Mouse (Mus musculus) lung, adult 2 months (tissue): Measurements from ENCODE around the gene Rab23. TPM values are rescaled to one million over a fixed set of nuclear protein-coding genes. Genes with fewer than 3 reads are reported as not detected.

ENCODE experiments used
- DNase-seq: peaks from one replicate; pipeline ENCODE4 v3.0.0; 2022
- H3K4me1 ChIP-seq: fragments of 200-500 bp; 2 replicates; pipeline ENCODE4 v1.6.1; 2011; ENCODE audit warnings: low read length; ENCODE audit not compliant: control insufficient read depth, insufficient read depth
- H3K4me3 ChIP-seq: fragments of 200-500 bp; replicated peaks from 2 replicates; pipeline ENCODE3; 2011; ENCODE audit warnings: low read depth, mild to moderate bottlenecking, control low read depth, low read length; ENCODE audit errors: extremely low read depth
- CTCF ChIP-seq: fragments of 200-500 bp; IDR thresholded peaks from 2 replicates; pipeline ENCODE4 v1.5.1; 2011; ENCODE audit warnings: mild to moderate bottlenecking, low read length, control low read depth; ENCODE audit not compliant: insufficient read depth
- POLR2A ChIP-seq: fragments of 200-500 bp; IDR thresholded peaks from 2 replicates; pipeline ENCODE4 v1.6.1; 2011; ENCODE audit warnings: low read depth, mild to moderate bottlenecking, control low read depth, low read length, borderline replicate concordance; ENCODE audit errors: extremely low read depth
- WGBS: fragments of 180-500 bp; shearing (Covaris S2); methylation state at CpG from one replicate; pipeline ENCODE4 v1.1.7; 2018; 5-methylcytosine and 5-hydroxymethylcytosine counted together
- polyA plus RNA-seq: library from polyadenylated mRNA; depleted of rRNA; stranded (reverse); fragments of >200 nt; gene quantifications from 2 replicates; pipeline ENCODE4 v1.2.3, GENCODE M21; 2012; rRNA removed

The Rab23 gene
- polyA plus RNA-seq, result 11.3 and 17.3 TPM in 2 replicates

DNA sequence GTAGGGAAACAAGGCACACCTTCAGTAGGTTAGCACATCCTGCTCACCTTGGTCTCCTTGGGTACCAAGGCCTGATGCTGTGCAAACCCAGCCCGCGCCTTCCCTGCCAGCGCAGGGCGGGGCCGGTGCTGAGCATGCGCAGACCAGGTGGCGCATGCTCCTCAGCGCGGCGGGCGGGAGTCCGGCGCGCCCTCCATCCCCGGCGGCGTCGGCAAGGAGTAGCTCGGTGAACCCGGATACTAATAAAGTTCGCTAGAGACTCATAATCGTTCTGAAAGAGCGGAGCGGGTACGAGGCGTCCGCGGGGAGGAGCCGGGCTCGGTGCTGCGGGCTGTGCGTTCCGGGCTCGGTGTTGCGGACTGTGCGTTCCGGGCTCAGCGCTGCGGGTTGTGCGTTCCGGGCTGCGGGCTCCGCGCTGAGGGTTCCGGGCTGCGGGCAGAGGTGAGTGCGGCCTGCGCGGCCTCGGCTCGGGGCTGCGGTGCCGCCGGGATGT lies at the start of gene Rab23:
TSS of gene Rab23 (plus strand) at position 155 of the 493 bp plus-strand sequence.
- Histone ChIP-seq H3K4me3 (peak within 1 kb of the TSS; percentile 88), H3K4me1 (peaks cover 3% of the 10 kb centered on the region)
- WGBS, result under 1% methylated on average over 54 of the region's 54 CpGs
- no peak for TF ChIP-seq CTCF
- 0 out of 2 replicates have a peak, but pooled peaks have one; percentile 10 for TF ChIP-seq POLR2A
- peak; percentile 80 for DNase-seq

DNA sequence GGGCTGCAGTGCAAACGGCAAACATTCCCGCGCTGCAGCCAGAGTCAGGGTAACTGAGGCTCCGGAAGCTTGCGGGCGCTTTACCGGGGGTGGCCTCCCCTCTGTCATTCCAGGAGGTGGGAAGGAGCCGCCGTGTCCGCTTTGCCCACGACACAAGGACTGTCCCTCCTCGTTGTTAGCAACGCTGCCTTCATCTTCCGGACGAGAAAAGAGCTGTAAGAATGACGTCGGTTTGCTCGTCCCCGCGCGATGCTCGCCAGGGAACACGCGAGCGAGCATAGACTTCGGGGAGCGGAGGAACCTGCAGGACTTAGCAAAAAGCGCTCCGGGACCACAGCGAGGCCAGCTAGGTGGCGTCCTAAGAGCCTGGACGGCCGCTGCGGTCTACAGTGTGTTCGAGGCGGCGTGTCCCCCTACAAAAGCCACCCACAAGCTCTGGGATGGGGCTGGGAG lies 49.5 kb upstream of the Rab23 start:
- Histone ChIP-seq H3K4me3 (peak overlapping the region; percentile 88), H3K4me1 (no peaks in the 10 kb centered on the region)
- TF ChIP-seq POLR2A (peak; percentile 35; the same call in 1 of the 2 replicates), CTCF (no peak)
- peak; percentile 54 for DNase-seq
- under 1% methylated on average over 37 of the region's 37 CpGs for WGBS

DNA sequence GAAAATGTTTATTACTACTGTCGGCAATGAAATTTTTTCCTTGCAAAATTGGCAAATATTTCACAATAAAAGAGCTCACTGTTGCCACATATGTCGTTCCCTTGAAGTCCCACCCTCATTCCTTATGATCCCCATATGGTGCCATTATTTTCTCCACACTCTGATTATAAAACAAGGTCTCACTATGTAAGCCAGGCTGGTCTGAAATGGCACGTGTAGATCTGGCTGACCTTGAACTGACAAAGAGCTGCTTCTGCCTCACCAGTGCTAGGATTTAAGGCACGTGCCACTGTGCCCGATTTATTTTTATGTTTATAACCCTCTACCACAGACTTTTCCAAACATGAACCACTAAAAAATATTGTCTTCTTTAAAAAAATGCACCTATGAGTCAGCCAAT lies 48.2 kb upstream of the Rab23 start:
- TF ChIP-seq POLR2A (no peak), CTCF (no peak)
- 55% methylated on average over 5 of the region's 5 CpGs for WGBS
- no peak overlapping the region for H3K4me3 ChIP-seq
- H3K4me1 ChIP-seq, result no peaks in the 10 kb centered on the region
- DNase-seq, result no peak

GRCm38 (mm10) chr1:33672083-33672482 lies 47.6 kb upstream of the Rab23 start:
- no peak for TF ChIP-seq POLR2A
- no peak for TF ChIP-seq CTCF
- no peak for DNase-seq
- 68% methylated on average over 3 of the region's 3 CpGs for WGBS
- Histone ChIP-seq H3K4me3 (no peak overlapping the region), H3K4me1 (no peaks in the 10 kb centered on the region)

DNA sequence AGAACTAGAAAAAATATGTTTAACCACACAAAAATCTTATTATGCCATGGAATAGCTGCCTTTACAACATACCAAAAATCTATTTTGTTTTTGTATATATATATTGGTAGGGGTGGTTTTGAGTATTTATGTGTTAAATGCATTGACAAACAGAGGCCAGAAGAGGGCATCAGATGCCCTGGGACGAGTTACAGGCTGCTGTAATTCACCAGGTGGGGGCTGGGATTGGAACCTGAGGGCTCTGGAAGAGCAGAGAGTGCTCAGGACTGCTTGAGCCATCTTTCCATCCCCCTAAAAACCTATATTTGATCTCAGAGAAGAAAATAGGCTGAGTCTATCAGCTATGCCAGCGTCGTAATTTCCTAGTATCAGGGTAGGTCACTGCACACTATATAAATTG lies 47.2 kb upstream of the Rab23 start:
- Histone ChIP-seq H3K4me3 (no peak overlapping the region), H3K4me1 (no peaks in the 10 kb centered on the region)
- 31% methylated on average over 3 of the region's 3 CpGs for WGBS
- TF ChIP-seq POLR2A (no peak), CTCF (peak; percentile 31; the same call in 1 of the 2 replicates)
- no peak for DNase-seq

DNA sequence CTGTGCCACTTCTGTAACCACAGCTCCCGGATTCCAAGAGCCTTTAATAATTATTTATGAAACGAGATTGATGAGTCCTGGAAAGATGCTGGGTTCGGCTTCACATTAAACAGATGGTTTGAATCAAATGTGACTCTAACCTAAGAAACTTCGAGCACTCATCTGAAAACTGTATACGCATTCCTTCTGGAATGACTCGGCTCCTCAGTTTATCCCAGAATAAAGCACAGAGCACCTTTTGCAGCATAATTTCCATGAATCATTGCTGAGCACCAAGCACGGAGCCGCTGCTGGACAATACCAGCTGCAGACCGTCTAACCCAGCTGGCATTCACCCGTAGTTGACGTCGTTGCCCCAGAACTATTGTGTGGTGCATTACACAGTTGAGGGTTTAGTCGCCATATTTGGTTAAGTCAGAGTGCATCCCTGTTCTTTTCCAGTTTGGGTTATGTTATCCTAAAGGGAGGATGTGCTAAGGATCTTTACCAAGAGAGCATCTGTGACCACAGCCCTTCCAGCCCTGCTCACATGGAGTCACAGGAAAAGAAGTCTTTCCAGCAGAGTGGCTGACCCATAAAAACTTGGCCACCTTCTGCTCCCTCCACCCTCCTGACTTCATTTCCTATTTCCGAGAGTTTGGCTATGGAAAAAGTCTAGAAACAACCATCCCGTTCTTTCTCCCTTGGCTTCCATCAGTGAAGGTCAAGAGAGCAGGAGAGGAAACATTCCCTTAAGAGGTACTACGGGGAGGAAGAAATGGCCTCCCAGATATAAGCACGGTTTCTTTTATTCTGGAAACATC lies 46.3 kb upstream of the Rab23 start:
- DNase-seq, result no peak
- Histone ChIP-seq H3K4me1 (no peaks in the 10 kb centered on the region), H3K4me3 (no peak overlapping the region)
- WGBS, result 57% methylated on average over 17 of the region's 17 CpGs
- no peak for TF ChIP-seq CTCF
- no peak for TF ChIP-seq POLR2A

- 54% methylated on average over 4 of the region's 4 CpGs for WGBS
- Histone ChIP-seq H3K4me1 (no peaks in the 10 kb centered on the region), H3K4me3 (no peak overlapping the region)
- TF ChIP-seq CTCF, result no peak
- no peak for TF ChIP-seq POLR2A
- DNase-seq, result no peak
Observed at GRCm38 (mm10) chr1:33680435-33680834, 39.3 kb upstream of the Rab23 start.

GRCm38 (mm10) chr1:33680890-33681289 lies 38.8 kb upstream of the Rab23 start:
- Histone ChIP-seq H3K4me1 (no peaks in the 10 kb centered on the region), H3K4me3 (no peak overlapping the region)
- TF ChIP-seq POLR2A, result no peak
- no peak for TF ChIP-seq CTCF
- WGBS, result 94% methylated on average over 7 of the region's 7 CpGs
- DNase-seq, result no peak

GRCm38 (mm10) chr1:33684459-33684858 lies 35.2 kb upstream of the Rab23 start:
- Histone ChIP-seq H3K4me1 (no peaks in the 10 kb centered on the region), H3K4me3 (no peak overlapping the region)
- 54% methylated on average over 8 of the region's 8 CpGs for WGBS
- TF ChIP-seq POLR2A, result no peak
- peak; percentile 42 for TF ChIP-seq CTCF
- DNase-seq, result peak; percentile 14

GRCm38 (mm10) chr1:33688810-33689209 lies 30.9 kb upstream of the Rab23 start:
- no peak for DNase-seq
- Histone ChIP-seq H3K4me3 (no peak overlapping the region), H3K4me1 (no peaks in the 10 kb centered on the region)
- 53% methylated on average over 2 of the region's 2 CpGs for WGBS
- no peak for TF ChIP-seq CTCF
- TF ChIP-seq POLR2A, result no peak
